Mouse (Mus musculus) ES-Bruce4 (cell line): ENCODE data around the gene H1fx.

Experiments
- CTCF ChIP-seq: IDR thresholded peaks from one replicate; pipeline ENCODE4 v1.8.1; 2011; ENCODE audit warnings: low read depth, low read length
- POLR2A ChIP-seq: IDR thresholded peaks from one replicate; pipeline ENCODE4 v1.8.1; 2011; ENCODE audit warnings: low read length; ENCODE audit not compliant: insufficient read depth

GRCm38 (mm10) chr6:88019154-88019553 is 37.7 kb upstream of the H1fx start:
- TF ChIP-seq CTCF (no peak), POLR2A (no peak)
